ENCODE assay signal across 8 mouse cellular contexts in genomic region chr7:118447291-118448133, GRCm38 (mm10). TPM values are rescaled to one million over a fixed set of nuclear protein-coding genes. Genes with fewer than 3 reads are reported as not detected.
DNase-seq lines count a peak whose midpoint lies in the region; ATAC-seq lines count a peak whose summit lies in the region.

No protein-coding gene starts in this region.

- peak overlapping the region; percentile 63 for H3K9ac ChIP-seq in heart, embryonic 16.5 days (ENCODE audit: low read length)

- no peak overlapping the region for H3K27ac ChIP-seq in heart, embryonic 16.5 days (ENCODE audit: low read length)

- H3K4me2 ChIP-seq in heart, embryonic 16.5 days (ENCODE audit: low read depth, low read length): peak overlapping the region; percentile 84

- 0 out of 2 replicates have a peak, but pooled peaks have one; percentile 20 for ATAC-seq in heart, embryonic 16.5 days (replicated peaks; ENCODE audit: extremely low read depth, insufficient read depth, low FRiP score)
- peak; percentile 38; the same call in 1 of the 2 replicates for ATAC-seq in megakaryocyte-erythroid progenitor cell, adult 5-6 weeks (replicated peaks; ENCODE audit: low FRiP score, low TSS enrichment, poor library complexity, severe bottlenecking)

- peaks cover 45% of the 10 kb centered on the region for H3K27me3 ChIP-seq in heart, embryonic 16.5 days (ENCODE audit: control insufficient read depth, insufficient read depth, low read length)

- peak overlapping the region; percentile 62 for H3K4me3 ChIP-seq in heart, embryonic 16.5 days (ENCODE audit: low read length)

- H3K9me3 ChIP-seq in heart, embryonic 16.5 days (replicated peaks; ENCODE audit: control insufficient read depth, low read length): no peaks in the 10 kb centered on the region

- peaks cover 9% of the 10 kb centered on the region for H3K4me1 ChIP-seq in heart, embryonic 16.5 days (ENCODE audit: control insufficient read depth, insufficient read depth, low read length)

- under 1% methylated on average over 65 of the region's 65 CpGs for WGBS in heart, embryonic 16.5 days

- DNase-seq in thymus, postnatal 4 days: peak; percentile 10
- no peak for DNase-seq in thymus, postnatal 25 days
- peak; percentile 76 for DNase-seq in embryo, embryonic 11 days
- peak; percentile 81 for DNase-seq in kidney, postnatal 14 days
- DNase-seq in testis, postnatal 14 days (ENCODE audit: low spot score): peak; percentile 53
- no peak for DNase-seq in left cerebral cortex, adult 9 months (ENCODE audit: low spot score in 2 of 2)

- H3K36me3 ChIP-seq in heart, embryonic 16.5 days (ENCODE audit: control insufficient read depth, insufficient read depth): no peaks in the 10 kb centered on the region

RNA-seq across cellular contexts. Expression of gene Syt17, which starts 0.5 kb away (rescaled TPM):
- 1.9 and 2.1 TPM in 2 replicates for polyA plus RNA-seq in heart, embryonic 16.5 days (2015; fragmentation: Nextera tagmentation; extraction: Ambion mirVana)
- total RNA-seq in megakaryocyte-erythroid progenitor cell, adult 5-6 weeks (2014; fragmentation: Nextera tagmentation): not detected in 2 replicates
- not detected in 2 replicates for total RNA-seq in megakaryocyte-erythroid progenitor cell, adult 5-6 weeks (2017)

RNA-seq across cellular contexts. Expression of gene Itpripl2, which starts 44.3 kb away (rescaled TPM):
- polyA plus RNA-seq in heart, embryonic 16.5 days (2015; fragmentation: Nextera tagmentation; extraction: Ambion mirVana): 4.1 and 4.9 TPM in 2 replicates
- 0.33 and 1.3 TPM in 2 replicates for total RNA-seq in megakaryocyte-erythroid progenitor cell, adult 5-6 weeks (2014; fragmentation: Nextera tagmentation)
- total RNA-seq in megakaryocyte-erythroid progenitor cell, adult 5-6 weeks (2017): 1.8 and 3.3 TPM in 2 replicates

Comparison
In these comparisons a context has a peak if more than half of its experiments do, and no peak if none do; other contexts are left out.
1. DNase-seq: peak in thymus, postnatal 4 days (single experiment), embryo, embryonic 11 days (single experiment), kidney, postnatal 14 days (single experiment) and testis, postnatal 14 days (single experiment); none in thymus, postnatal 25 days (single experiment) and left cerebral cortex, adult 9 months (0 of 2).